Mouse (Mus musculus) kidney, adult 2 months (tissue): ENCODE measurements around the gene Olfr970.

Source experiments
- CTCF ChIP-seq: fragments of 200-500 bp; conservative IDR thresholded peaks from 2 replicates; pipeline ENCODE4 v1.5.1; 2011; ENCODE audit warnings: low read depth, mild to moderate bottlenecking, control low read depth, low read length, moderate library complexity, mixed read lengths; ENCODE audit not compliant: insufficient read depth, insufficient read length
- POLR2A ChIP-seq: fragments of 200-500 bp; IDR thresholded peaks from one replicate; pipeline ENCODE4 v1.6.1; 2011; ENCODE audit warnings: low read depth, low read length, control low read depth

DNA sequence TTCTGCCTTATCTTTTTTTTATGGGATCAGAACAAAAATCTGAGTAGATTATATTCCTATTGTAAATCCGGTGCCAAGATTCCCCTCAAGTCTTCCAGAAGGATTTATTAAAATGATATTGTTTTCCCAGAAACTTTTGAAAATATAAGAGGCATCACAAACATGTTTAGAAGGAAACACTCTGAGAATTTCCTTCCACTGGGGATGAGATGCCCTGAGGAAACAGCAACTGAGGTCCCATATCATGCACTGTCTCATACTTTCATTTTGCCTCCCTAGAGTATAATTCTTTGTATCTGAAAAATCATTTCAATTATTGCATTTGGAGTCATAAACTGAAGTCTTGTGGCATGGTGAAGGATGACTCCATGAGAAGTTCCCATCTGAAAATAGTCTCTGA lies 25.5 kb upstream of the Olfr970 start, which contains the start of gene Olfr968:
- TF ChIP-seq CTCF (no peak), POLR2A (no peak)
